Mouse (Mus musculus): ENCODE results near the gene Ankrd66.

The Ankrd66 gene

DNA sequence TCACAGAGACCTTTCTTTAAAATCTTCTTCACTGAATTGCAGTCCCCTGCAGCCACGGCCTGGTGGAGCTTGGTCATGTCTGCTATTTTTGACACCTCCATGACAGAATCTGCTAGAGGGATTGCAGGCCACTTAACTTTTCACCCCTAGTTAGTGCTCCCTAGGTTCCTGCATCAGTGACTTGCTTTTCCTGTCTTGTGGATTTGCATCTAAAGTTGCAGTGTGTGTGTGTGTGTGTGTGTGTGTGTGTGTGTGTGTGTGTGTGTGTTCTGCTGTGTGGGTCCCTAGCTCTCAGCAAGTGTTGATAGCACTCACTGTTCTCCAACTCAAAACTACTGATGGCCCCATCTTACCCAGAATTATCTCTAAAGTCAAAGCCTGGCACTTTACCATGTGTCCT, at the start of gene Ankrd66:
Gene Ankrd66, minus strand, starts transcription at position 101 of the 400 bp plus-strand sequence.
- no peak for DNase-seq (ENCODE audit: extremely low read depth, low read depth, low spot score)

DNA sequence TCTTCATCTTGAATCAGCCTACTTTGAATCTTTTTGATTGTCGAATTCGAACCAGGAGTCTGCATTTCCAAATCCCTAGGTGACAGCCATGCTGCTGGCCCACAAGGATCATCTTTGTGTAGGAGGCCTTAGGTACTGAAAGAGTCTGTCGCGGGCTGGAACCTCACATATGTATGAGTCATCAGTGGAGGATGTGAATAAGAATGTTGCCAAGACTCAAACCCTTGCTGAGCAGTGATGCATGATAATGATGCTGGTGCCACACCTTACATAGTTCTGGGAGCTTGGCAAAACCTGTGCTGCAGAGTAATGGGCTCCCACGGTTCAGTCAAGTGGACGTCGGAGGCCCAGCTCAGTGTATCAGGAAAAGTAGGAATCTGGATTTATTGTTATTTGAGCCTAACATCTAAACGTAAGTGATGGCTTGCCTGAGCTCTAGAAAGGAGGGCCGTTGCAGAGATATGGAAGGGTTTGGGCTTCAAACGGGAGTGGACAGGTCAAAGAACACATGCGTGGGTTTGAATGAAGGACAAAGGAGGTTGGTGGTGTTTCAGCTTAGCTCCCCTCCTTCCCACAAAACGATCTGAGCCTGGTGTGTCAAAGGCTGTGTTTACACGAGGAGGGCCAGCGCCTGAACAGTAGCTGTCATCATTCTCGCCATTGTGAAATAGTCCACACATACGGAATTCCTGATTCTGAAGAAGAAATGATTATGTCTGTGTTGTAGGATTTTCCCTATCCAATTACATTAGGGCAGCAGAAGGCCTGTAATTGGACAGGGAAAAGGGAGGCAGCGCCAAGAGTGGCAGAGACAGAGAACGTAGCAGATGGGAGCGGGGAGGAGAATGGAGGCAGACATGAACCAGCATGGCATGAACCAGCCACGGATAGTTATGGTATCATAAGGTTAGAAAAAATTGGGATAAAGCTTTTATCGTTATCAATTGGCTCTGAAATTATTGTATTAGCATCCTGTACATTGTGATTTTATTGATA, 49.2 kb upstream of the Ankrd66 start:
- no peak for DNase-seq (ENCODE audit: extremely low read depth, low read depth, low spot score)

DNA sequence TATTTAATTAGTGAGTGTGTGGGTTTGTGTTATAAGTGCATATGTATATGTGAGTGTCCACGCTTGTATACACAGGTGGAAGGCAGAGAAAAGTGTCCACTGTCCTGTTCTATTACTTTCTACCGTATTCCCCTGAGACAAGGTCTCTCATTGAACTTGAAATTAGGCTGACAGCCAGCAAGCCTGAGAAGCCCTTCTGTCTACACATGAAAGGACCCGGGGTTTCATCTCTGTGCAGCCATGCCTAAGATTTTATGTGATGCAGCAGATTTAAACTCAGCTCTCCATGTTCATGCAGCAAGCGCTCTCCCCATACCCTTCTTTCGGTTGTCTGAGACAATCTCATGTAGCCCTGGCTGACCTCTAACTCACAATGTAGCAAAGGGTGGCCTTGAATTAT, 47.1 kb upstream of the Ankrd66 start:
- no peak for DNase-seq (ENCODE audit: extremely low read depth, low read depth, low spot score)

- no peak for DNase-seq (ENCODE audit: extremely low read depth, low read depth, low spot score)
Observed at GRCm38 (mm10) chr17:43589750-43590149, 46.3 kb upstream of the Ankrd66 start.

DNA sequence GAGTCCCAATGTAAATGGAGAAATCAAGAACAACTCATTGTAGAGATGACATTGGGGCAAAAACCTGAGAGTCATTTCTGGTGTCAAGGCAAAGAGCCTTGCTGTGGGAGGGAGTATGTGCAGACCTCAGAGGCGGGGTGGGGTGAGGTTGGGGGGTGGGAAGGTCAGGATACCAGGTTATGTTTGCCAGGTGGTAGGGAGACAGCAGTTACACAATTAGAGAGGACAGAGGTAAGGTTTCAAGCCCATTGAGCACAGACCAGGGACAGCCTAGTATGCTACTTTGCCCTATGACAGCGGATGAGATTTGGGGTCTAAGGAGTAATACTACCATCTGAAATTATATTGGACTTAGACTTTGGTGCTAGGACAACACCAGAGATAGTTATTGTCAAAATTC, 43.8 kb upstream of the Ankrd66 start:
- DNase-seq (ENCODE audit: extremely low read depth, low read depth, low spot score) = no peak

DNA sequence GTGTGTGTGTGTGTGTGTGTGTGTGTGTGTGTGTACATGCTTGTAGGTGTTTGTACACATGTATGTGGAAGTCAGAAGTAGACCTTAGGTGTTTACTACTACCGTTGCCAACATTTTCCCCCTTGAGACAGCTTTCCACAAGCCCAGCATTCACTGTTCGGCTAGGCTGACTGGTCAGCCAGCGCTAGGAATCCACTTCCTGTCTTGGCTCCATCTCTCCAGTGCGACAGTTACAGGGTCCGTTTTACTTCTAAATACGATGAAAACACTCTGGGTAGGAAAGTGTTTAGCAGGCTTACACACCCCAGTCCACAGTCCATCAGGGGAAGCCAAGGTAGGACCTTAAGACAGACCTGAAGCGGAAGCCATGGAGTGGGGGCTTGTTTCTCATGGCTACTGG, 41.3 kb upstream of the Ankrd66 start:
- DNase-seq (ENCODE audit: extremely low read depth, low read depth, low spot score) = no peak

DNA sequence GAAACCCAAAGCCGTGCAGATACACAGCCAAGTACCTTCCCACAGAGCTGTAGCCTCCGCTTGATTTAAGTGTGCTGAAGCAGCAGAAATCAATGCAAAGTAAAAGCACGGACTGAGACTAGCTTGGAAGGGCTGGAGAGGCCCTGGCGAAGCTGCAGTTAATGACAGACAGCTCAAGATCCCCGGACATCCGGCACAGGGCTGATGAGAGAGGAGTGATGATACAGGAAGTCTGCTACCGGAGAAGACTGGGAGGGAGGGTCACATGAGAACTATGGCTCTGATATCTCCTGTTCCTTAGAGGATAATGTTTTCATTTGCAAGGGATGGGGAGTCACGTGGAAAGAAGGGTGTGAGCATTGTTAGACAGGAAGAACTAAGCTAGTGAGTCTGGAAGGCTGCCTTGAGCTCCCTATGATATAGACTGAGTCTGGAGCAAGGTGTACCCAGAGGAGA, 37.6 kb upstream of the Ankrd66 start:
- no peak for DNase-seq (ENCODE audit: extremely low read depth, low read depth, low spot score)

DNA sequence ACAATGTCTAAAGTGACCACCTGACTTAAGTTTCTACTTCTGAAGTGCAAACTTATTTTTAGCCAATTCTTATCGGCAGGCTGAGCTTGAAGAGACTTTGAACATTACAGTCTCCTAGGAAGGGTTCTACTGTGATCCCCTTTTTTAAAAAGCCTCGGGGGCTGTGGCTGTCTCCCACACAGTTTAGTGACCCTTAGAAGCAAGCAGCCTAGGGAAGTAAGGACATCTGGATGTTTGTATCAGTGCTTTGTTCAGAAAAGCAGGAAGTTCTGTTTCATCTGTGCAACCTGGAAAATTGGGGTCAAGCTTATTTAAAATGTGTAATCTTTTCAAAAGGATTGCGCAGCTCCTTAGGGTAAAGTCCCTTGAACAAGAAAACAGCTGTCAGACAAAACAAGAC, 37.0 kb upstream of the Ankrd66 start:
- no peak for DNase-seq (ENCODE audit: extremely low read depth, low read depth, low spot score)

DNA sequence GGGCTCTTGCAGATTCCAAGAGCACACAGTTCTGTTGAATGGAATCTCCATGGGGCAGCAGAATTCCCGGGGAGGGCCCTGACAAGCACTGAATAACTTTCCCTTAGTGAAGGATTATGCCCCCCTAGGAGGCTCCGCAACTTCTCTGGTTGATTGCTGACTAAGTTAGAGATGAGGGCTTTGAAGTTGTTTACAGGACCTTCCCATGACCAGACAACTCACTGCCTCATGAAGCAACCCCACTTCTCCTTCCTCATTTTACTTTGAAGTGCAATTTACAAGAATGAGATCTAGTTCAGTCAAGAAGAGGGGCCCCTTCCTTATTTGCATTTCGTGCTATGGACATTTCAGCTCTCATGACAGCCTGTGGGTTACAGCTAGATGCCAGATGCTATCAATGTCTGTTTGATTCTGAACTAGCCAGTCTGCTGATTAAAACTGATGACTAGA, 30.2 kb upstream of the Ankrd66 start:
- no peak for DNase-seq (ENCODE audit: extremely low read depth, low read depth, low spot score)

DNA sequence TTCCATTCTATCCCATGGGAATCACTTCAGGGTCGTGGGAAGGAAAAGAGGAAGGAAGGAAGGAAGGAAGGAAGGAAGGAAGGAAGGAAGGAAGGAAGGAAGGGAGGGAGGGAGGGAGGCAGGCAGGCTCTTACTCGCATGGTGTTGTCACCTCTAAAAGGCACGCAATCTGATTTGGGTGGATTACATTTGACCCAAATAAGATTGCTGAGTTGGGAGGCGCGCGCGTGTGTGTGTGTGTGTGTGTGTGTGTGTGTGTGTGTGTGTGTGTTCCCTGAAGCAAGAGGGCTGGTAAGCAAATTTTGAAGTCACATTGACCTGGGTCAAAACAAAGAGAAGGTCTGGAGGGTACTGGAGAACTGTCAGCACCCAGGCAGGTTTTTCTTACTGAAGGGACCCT, 25.8 kb upstream of the Ankrd66 start:
- DNase-seq (ENCODE audit: extremely low read depth, low read depth, low spot score) = no peak

DNA sequence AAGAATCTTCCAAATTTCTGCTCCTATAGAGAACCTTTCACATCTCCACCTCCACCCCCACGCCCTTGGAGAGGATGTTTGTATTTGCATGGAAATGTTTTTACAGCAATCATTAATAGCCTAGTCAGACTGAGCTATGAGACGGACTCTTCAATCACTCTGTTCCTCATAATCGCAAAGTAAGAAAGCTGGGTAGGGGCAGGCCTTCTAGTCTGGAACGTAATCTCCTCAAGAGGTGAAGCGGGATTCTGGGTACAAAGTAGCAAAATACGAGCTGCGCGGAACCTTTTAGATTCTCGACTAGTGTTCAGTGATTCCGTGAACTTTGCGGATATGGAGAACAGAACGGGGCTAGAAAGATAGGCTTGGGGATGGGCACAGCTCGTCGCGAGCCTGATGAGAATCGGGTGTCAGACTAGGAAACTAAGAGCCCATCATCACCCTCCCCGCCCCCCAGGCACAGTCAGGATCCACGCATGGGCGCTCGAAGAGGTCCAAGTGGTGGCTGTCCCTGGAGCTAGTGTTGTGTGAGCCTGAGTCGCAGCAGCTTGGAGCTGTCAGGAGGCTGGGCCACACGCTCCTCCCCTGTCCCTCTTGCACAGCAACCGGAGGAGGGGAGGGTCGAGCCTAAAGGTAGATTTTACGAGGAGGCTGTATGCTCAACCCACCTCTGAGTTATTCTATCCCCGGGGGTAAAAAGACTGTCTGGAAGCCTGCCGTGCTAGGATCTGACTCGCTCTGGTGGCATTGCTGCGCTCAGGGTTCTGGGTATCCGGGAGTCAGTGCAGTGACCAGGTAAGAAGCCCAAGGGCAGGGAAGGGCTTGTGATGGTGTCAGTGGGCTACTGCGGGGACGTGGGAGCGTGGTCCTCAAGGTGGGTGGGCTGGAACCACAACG, 24.8 kb upstream of the Ankrd66 start, which contains the start of gene Pla2g7:
Gene Pla2g7, plus strand, starts transcription at position 107 of the 897 bp plus-strand sequence.
- no peak for DNase-seq (ENCODE audit: extremely low read depth, low read depth, low spot score)

DNA sequence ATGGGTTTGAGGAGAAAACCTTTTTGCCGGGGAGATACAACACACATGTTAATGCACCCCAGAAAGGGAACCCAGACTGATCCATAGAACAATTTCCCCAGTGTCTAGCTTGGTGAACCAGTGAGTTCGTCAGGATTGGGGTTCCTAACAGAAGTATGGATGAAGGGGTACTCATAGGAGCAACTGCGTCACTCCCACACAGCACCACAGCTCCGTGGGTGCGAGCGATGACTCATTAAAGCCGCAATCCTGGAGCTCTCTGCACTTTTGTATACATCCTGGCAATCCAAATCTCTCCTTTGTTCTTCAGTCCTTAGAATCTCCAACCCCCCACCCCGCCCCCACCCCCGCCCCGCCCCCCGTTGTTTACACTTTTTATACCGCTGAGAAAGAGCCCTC, 24.2 kb upstream of the Ankrd66 start:
- DNase-seq (ENCODE audit: extremely low read depth, low read depth, low spot score) = no peak

GRCm38 (mm10) chr17:43563192-43563987, 20.0 kb upstream of the Ankrd66 start:
- no peak for DNase-seq (ENCODE audit: extremely low read depth, low read depth, low spot score)

- no peak for DNase-seq (ENCODE audit: extremely low read depth, low read depth, low spot score)
Observed at GRCm38 (mm10) chr17:43558678-43559077, 15.2 kb upstream of the Ankrd66 start.

DNA sequence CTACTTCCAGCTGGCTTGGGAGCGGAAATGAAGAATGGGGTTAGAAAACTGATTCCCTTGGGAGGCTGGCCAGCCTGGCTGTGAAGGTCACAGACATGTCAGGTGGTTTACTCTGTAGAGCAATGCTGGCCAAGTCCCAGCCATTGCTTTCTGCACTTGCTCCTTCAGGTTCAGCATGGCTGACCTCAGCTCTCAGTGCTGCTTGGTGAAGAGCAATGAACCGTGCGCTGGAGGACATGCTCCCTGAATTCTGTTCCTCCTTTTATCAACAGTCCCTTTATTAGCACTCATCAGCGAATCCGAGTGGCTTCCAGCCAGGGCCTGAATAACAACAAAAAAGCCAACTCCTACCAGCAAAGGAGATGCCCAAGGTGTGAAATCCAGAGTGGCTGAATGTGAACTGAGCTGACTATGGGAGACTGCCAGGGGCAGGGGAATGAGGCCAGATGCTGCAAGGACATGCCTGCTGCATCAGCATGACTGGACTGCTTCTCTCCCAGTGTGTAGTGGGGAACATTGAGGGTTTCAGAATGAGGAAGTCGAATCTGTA, 14.2 kb upstream of the Ankrd66 start:
- DNase-seq (ENCODE audit: extremely low read depth, low read depth, low spot score) = no peak

DNA sequence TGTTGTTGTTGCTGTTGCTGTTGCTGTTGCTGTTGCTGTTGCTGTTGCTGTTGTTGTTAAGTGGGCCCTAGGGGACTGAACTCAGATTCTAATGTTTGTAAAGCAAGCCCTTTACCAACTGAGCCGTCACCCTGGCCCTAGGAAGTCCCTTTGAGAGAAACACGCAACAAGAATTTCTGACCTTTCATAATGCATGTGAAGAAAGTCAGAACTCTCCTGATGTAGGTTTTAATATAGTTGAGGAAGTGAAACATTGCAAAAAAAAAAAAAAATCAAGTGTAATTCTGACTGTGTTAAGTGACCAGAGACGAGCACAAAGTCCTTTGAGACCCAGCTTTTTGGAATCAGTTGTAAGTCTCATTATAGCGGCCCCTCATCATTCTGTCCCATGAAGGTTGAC, 13.7 kb upstream of the Ankrd66 start:
- no peak for DNase-seq (ENCODE audit: extremely low read depth, low read depth, low spot score)

- peak; percentile 3 for DNase-seq (ENCODE audit: extremely low read depth, low read depth, low spot score)
Observed at GRCm38 (mm10) chr17:43554516-43555403, 11.3 kb upstream of the Ankrd66 start.

DNA sequence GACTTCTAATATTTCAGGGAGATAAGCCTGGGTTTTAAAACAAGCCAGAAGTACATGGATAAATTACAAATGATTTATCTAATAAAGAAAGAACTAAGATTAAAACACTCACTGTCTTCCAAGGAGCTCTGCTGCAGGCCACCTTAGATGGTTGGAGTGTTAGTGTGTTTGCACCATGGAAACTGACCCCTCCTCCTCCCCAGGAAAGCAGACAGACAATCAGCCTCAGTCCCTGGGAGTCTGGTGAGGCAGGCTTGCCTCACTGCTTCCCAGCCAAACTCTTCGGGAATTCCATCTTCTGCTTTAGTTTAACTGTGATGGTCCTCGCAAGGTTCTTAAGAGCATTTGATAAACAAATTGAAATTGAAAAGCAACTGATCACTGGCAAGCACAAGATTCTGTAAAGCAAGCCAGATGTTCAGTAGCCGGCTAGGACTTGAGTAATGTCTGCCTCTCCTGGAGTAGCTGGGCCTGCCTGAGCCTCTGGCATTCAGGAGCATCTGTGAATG, 7.7 kb upstream of the Ankrd66 start:
- no peak for DNase-seq (ENCODE audit: extremely low read depth, low read depth, low spot score)

- DNase-seq (ENCODE audit: extremely low read depth, low read depth, low spot score) = no peak
Observed at GRCm38 (mm10) chr17:43544040-43544439, 601 bp upstream of the Ankrd66 start.
